Mouse (Mus musculus) c-Kit-negative CD71-positive TER-119-positive erythroid progenitor cells, embryonic 14.5 days (primary cell): ENCODE measurements at regions not wholly inside any gene's neighbourhood (a gene's known extent, or its start where the extent isn't known, plus 50 kb on each side); places are given as distances from the start of the nearest gene placed in this dataset.

Experiments used
- DNase-seq: peaks from one replicate; pipeline ENCODE4 v3.0.0-alpha.2; 2013; ENCODE audit warnings: low read depth, low spot score

GRCm38 (mm10) chr8:24284966-24285365, 440.7 kb downstream of the Adam3 start:
- no peak for DNase-seq

- no peak for DNase-seq
These were observed 441.7 kb downstream of the Adam3 start for GRCm38 (mm10) chr8:24283901-24284405.

DNA sequence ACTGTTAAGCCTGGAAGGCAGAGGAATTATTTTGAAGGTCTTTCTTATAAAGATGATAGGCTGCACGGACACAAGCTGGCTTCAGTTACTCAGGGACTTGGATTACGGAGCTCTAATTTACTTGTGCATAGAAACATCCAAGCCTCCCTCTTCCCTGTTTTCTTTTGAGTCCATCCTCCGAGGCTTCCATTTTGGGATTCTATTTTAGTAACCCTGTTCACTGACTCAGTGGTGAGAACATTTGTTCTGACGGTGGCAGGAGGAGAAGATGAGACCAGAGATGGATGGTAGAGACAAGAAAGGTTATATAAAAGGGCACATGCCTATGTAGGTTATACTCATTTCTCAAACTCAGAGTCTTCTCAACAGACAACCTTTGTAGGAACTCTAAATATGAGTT, 445.4 kb downstream of the Adam3 start:
- DNase-seq, result no peak

- no peak for DNase-seq
These were observed 447.3 kb downstream of the Adam3 start for GRCm38 (mm10) chr8:24278391-24278790.

GRCm38 (mm10) chr8:24261359-24261758, 464.3 kb downstream of the Adam3 start:
- DNase-seq, result no peak

DNA sequence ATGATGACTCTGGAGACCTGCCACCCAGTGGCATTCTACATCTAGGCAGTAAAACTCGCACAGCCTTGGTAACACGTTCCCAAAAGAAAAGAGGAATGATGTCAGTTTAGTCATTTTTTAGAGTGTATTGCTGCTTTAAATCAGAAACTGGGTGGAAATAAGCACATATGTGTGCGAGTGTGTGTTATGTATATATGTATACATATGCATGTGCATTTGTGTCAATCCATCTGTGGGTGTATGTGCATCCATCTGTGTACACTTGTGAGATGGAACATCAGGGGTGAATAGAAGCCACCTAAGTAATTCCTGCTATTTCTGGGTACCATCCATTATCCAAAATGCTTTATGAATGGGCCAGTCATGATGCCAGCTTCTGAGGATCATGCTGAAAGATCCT, 467.0 kb downstream of the Adam3 start:
- no peak for DNase-seq

DNA sequence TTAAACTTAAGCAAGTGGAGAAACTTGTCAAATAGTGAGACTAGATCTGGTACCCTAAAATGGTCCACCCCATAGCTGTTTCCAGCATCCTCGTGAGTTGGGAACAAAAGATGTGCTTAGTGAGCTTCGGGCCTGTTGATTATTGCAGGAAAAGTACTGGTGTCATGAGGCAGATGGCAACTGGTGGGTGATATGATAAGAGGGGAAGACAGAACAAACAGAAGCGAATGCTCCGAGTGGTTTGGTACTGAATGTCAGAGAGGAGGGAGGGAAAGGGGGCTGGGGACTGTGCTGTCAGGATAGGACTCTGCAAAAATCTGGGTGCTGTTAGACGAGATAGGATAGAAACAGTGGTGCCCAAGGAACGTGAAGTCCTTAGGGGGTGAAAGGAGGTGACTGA, 483.4 kb downstream of the Adam3 start:
- no peak for DNase-seq

DNA sequence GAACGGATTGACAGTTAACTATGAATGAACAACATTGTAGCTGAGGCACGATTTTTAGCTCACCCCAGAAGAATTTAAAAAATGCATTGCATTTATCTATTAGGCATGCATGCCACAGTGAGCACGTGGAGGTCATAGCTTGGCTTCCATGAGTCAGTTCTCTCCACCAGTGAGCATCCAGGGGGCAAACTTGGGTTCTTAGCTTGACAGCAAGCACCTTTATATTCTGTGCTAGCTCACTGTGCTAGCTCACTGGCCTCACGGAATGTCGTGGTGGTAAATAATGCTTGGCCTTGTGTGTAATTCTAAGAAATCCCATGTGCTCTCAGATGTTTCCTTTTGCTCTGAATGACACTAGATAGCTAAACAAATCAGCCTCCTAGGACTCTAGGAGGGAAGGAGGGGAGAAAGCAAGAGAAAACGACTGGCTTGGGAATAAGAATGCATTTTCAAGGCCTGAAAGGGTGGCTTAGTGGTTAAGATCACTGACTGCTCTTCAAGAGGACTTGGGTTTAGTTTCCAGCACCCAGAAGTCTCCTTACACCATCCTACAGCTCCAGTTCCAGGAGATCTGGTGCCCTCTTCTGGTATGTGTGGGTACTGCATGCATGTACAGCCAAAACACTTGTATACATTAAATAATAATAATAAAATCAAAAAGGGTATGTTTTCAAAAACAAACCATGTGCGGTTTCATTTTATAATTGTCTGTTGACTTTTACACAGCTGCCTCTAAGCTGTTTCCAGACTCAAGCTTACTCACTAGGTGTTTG, 485.3 kb downstream of the Adam3 start:
- peak; percentile 1 for DNase-seq

GRCm38 (mm10) chr8:24234981-24235380, 490.7 kb downstream of the Adam3 start:
- no peak for DNase-seq

DNA sequence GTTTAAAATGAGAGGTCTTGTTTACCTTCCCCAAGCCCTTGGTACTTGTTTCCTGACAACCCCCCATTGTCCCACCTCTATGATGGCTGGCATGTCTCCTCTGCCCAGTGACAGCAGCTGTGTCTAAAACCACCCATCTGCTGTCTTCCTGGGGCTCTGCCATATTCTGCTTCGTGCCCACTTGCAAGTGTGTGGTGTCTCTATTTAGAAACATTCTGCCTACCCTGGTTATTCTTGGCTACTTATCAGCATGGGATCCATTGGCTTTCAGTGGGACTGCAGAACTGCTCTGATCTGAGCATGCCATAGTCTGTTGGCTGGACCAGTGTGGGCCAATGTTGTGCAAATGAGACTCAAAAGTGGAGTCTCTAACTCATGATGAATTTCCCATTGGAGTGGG, 497.5 kb downstream of the Adam3 start:
- DNase-seq, result no peak

DNA sequence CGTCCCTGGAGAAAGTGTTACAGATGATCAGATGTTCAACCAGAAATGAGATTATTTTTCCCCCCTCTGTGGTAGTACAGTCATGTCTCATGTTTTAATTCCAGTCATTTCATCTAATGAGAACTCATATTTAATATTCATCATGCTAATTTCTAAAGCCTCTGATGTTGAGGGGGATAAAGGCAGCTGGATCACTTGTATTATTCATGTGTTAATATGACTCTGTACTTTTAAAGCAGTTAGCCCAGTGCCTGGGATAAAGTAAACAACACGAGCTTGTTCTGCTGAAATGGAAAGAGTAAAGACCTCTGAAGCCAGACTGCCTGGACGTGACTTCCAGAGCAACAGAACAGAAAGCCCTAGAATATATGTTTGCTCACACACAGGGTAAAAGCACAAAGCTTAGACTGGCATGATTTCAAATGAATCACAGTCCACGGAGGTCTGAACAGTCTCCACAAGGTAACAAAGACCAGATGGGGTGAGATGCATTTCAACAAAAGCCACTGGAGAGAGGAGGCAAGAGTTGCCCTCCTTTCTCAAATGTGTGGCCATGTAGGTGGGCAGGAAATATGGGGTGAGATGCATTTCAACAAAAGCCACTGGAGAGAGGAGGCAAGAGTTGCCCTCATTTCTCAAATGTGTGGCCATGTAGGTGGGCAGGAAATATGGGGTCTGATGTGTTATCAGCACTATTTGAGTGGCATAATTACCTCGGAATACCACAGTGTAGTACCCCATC, 498.1 kb downstream of the Adam3 start:
- no peak for DNase-seq

DNA sequence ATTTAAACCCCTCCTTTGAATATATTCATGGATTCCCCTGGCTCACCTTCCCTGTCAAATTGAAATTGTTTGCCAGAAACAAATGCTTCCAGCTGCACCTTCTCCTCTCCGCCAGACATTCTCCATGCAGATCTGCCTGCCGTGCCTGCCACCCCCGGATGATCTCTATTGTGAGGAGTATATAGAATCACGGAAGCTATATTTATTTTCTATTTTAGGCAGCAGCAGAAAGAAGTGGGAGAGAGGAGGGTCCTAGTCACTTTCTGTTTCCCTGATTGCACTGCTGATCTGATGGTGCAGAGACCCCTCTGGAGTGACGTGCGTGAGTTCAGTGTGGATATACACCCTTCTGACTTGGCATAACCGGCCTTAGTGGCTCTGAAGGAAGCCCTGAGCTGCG, 505.4 kb downstream of the Adam3 start:
- no peak for DNase-seq

- DNase-seq, result no peak
These were observed 509.0 kb downstream of the Adam3 start for GRCm38 (mm10) chr8:24216655-24217054.

DNA sequence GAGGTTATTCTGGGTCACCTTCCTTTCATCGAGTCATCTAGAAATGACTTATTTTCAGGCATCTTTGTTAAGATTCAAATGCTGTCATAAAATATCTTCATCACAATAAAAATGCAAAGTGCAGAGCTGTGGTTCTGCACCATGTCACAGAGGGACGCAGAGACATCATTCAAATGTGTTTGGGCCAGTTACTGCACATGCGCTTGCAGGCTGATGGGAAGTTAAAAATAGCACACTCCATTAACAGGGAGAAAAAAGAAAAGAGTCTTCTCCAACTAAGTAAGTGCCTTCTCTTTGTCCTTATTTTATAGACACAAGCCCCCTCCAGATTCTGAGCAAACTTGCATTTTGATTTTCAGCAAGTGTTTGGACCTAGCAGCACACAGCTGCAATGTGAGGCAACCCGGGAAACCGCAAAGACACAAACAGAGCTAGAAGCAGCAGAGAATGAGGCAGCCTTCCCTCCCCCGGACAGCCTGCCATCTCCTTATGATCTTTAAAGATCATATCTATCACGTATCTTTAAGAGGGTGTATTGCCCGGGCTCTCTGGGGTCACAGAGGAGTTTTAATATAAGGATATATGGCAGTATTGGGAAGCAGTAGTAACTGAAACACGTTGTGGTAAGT, 510.0 kb downstream of the Adam3 start:
- no peak for DNase-seq

DNA sequence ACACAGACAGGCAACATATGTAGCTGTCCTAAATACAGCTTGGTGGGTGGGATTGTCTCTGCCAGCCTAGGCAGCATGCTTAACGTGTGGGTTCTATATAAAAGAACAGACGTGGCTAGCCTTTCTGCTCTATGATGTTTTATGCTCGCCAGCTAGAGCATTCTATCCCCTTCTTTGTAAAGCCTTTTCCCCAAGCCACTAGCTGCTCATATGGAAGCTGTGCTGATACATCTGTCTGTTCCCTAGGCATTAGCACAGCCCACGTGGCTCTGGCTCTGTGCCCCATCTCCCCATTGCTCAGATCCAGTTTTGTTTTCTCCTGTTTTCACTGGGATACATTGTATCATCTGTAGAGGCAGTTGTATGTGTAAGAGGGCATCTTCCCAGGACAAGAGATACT, 511.3 kb downstream of the Adam3 start:
- no peak for DNase-seq

- DNase-seq, result no peak
These were observed 513.1 kb downstream of the Adam3 start for GRCm38 (mm10) chr8:24212216-24213200.

- DNase-seq, result no peak
These were observed 514.6 kb downstream of the Adam3 start for GRCm38 (mm10) chr8:24211091-24211490.
